Mouse (Mus musculus) lung, postnatal 4 days (tissue): ENCODE measurements around the gene Olfr373.
"Not testable (repeated sequence)": the region's sequence is repeated elsewhere in the genome, so short reads cannot be mapped to it uniquely, and the experiment has no call there.

ENCODE experiments used
- DNase-seq, 2 experiments: peaks; one replicate each; pipeline ENCODE4 v3.0.0; 2021

Olfr373 gene

DNA sequence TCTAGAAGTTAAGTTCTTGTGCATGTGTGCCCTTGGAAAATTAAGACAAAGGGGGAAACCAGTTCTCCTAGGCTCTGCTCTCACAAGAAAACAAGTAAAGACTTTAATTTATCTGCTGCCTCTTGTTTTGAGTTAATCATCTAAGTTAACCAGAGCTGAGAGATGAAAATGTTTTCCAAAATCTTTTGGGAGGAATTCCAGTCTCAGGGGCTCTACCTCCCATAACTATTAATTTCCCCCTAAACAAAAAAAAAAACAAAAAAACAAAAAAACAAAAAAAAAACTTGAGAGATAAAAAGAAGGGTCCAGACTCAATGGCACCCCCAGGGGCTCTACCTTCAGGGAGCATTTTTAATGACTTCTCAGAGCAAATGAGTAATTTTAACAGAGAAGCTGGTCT lies at the start of gene Olfr373:
Gene Olfr373 (plus strand): TSS at position 301 of the 400 bp plus-strand sequence.
- not testable (repeated sequence) for DNase-seq

DNA sequence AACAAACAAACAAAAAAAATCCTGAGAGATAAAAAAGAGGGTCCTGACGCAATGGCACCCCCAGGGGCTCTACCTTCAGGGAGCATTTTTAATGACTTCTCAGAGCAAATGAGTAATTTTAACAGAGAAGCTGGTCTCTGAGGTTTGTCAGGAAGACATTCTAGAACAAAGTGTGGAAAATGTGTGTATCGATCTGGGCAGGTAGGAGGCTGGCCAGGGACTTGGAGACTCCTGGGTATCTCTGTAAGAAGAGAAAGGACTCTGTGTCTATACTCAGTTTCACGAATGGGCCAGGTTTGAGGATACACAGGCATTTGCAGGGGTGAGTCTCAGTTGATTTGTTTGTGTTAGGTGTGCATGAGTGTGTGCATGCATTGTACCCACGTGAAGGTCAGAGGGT lies 42.1 kb upstream of the Olfr373 start, which contains the start of gene Olfr372:
Gene Olfr372 (plus strand): TSS at position 301 of the 400 bp plus-strand sequence.
- DNase-seq = not testable (repeated sequence)

DNA sequence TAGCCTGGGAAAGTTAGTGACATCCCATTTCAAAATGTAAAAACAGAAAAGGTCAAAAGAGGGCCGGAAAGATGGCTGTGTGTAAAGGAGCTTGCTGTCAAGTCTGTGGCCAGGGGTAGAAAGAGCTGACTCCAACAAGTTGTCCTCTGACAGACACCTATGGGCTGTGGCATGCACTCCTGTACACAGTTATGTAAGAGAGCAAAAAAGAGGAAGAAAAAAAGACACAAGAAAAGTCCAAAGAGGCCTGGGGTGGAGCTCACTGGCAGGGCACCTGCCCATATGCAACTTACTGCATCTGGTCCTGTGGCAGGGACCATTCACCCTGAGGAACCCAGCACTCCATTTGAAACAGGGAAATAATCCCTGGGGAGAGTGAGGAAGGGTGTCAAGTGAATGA lies 40.5 kb upstream of the Olfr373 start:
- no peak for DNase-seq

DNA sequence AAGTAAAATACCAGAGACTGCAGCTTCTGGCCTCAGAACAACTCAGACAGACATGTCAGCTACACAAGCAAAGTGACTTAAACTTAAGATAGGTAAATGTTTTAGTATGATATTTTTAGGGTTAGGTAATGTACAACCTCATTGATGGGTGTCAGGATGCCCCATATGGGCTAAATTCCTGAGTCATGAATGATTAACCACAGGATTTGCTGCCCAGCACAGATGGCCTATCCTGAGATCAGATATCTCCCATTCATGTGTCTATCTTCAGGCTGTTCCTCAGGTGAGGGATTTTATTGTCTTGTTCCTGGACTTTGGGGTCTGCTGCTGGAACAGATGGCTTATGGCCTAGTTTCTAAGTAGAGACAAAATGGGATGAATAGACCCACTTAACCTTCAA lies 28.3 kb upstream of the Olfr373 start:
- DNase-seq = not testable (repeated sequence)

DNA sequence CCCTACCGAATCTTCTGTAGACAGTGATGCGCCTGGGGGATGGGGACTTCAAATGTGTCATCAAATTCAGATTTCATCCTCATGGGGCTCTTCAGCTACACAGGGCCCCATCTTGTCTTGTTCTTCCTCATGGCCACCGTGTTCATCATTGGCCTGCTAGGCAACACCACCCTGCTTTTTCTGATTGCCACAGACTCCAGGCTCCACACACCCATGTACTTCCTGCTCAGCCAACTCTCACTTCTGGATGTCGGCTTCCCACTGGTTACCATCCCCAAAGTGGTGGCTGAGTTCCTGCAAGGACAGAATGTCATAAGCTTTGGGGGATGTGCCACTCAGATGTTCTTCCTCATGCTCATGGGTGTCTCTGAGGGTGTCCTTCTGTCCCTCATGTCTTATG lies 25.3 kb upstream of the Olfr373 start:
- DNase-seq = not testable (repeated sequence)

DNA sequence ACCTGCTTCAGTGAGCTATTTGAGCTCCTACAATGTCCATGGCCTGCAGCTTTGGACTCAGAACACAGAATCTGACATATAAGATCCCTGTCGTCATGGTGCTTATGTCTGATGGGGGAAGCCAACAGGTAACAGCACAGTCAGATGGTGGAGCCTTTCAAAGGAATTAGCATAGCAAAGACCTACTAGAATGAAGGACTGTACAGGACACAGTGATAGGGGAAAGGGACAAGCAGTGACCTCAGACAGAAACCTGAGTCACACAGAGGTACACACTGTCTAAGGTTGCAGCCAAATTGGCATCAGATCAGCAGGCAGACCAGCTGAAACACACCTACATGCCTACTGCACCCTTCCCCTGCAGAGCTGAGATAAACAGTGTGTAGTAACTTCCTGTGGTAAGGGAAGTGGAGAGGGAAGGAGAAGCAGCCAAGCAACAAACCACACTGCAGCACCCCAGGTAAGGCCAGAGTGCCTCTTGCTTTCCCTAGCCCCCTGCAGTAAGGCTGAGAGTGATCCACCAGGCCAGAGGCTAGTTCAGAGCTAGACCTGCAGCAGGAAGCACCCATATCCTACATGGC lies 16.1 kb upstream of the Olfr373 start:
- not testable (repeated sequence) for DNase-seq

DNA sequence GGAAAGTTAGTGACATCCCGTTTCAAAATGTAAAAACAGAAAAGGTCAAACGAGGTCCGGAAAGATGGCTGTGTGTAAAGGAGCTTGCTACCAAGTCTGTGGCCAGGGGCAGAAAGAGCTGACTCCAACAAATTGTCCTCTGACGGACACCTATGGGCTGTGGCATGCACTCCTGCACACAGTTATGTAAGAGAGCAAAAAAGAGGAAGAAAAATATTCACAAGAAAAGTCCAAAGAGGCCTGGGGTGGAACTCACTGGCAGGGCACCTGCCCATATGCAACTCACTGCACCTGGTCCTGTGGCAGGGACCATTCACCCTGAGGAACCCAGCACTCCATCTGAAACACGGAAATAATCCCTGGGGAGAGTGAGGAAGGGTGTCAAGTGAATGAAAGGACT lies 1.8 kb downstream of the Olfr373 start:
- no peak for DNase-seq

DNA sequence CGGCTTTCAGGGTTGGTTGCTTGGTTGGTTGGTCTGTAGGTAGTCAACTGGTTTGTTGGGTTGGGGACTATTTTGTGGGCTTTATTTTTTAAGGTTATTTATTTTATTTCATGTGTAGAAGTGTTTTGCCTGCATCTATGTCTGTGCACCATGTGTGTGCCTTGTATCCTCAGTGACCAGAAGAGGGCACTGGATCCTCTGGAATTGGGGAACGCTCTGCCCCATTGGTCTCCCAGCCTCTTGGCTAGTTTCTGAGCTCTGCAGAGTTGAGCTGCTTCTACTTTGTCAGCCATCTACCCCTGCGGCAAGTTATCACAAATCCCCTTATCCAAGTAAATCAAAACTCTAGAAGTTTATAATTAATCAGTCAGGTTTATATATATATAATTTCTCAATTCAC lies 4.6 kb downstream of the Olfr373 start:
- not testable (repeated sequence) for DNase-seq

DNA sequence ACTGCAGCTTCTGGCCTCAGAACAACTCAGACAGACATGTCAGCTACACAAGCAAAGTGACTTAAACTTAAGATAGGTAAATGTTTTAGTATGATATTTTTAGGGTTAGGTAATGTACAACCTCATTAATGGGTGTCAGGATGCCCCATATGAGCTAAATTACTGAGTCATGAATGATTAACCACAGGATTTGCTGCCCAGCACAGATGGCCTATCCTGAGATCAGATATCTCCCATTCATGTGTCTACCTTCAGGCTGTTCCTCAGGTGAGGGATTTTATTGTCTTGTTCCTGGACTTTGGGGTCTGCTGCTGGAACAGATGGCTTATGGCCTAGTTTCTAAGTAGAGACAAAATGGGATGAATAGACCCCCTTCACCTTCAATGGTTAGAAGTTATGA lies 13.7 kb downstream of the Olfr373 start:
- not testable (repeated sequence) for DNase-seq

DNA sequence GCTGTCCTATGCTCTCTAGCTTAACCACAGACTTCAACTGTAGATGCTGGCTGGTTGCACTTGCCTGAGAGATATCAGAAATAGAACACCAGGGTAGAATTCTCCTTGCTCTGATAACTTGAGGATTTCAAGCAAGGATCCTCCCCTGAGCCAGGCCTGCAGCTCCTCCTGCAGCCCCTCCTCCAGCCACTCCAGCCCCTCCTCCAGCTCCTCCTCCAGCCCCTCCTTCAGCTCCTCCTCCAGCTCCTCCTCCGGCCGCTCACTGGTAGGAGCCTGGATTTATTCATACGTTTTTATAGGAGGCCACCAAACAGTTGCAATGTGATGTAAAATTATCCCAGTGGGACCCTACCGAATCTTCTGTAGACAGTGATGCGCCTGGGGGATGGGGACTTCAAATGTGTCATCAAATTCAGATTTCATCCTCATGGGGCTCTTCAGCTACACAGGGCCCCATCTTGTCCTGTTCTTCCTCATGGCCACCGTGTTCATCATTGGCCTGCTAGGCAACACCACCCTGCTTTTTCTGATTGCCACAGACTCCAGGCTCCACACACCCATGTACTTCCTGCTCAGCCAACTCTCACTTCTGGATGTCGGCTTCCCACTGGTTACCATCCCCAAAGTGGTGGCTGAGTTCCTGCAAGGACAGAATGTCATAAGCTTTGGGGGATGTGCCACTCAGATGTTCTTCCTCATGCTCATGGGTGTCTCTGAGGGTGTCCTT lies 16.6 kb downstream of the Olfr373 start:
- DNase-seq = peak; percentile 60 to 68

DNA sequence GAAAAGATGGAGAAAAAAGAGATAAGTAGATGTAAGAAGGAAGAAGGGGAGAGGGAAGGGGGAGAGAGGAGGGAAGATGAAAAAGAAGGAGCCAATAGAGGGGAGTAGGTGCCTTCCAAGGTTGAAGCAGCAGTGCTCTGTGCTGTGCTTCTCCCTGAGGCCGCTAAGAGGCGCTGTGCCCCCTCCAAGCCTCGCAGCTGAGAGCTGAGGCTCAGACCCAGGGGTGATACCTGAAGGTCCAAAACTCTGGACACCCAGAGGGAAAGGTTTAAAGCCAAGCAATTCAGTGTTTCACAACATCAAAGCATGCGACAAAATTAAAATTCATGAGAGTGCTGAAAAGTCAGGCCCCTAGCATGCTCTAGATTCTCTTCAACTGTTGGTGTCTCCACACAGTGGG lies 22.2 kb downstream of the Olfr373 start:
- no peak for DNase-seq

DNA sequence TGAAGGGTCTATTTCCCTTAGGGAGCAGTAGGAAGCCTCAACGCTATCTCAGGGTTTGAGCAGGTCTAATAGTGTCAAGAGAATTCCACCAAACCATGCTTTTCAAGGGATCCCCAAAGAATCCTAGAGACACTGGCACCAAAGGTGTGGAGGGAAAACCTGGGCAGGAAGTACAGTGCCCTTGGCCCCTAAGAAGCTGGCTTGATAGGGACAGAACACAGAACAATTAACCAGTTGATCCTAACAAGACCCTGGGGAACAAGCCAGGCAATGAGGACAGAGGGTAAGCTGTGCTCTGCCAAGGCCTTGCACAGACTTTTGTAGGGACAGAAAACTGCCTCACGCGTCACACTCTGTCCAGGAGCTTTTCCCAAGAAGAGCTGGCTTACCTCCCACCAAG lies 23.8 kb downstream of the Olfr373 start, which contains the start of gene Olfr374:
Gene Olfr374 (plus strand): TSS at position 301 of the 400 bp plus-strand sequence.
- DNase-seq = no peak

DNA sequence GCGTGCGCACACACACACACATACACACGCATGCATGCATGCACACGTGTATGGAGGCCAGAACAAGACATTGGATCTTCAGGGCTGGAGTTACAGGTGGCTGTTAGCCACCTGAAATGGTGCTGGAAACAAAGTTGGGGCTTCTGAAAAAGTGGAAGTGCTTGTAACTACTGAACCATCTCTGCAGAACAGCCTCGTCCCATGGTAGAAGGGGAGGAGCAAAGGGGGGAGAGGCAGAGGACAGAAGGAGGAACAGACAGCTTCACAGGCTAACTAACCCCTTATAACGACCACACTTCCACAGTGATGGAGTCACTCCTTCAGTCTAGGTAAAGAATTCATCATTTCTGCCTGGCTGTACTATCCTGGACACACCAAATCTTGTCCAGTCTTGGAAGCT lies 27.9 kb downstream of the Olfr373 start:
- DNase-seq = no peak

DNA sequence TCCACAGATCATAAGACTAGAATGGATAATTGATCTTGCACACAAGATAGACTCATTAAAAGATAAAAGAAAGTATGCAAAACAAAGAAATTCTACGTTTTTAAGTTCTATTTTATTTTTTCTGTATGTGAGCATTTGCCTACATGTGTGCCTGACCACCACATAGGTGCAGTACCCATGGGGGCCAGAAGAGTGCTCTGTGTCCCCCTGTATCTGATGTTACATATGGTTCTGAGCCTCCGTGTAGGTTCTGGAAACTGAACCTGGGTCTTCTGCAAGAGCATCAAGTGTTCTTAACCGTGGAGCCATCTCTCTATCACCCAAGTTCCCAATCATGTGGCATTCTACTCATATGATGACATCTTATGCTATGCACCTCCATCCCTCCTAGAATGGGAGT lies 29.5 kb downstream of the Olfr373 start:
- DNase-seq = no peak

DNA sequence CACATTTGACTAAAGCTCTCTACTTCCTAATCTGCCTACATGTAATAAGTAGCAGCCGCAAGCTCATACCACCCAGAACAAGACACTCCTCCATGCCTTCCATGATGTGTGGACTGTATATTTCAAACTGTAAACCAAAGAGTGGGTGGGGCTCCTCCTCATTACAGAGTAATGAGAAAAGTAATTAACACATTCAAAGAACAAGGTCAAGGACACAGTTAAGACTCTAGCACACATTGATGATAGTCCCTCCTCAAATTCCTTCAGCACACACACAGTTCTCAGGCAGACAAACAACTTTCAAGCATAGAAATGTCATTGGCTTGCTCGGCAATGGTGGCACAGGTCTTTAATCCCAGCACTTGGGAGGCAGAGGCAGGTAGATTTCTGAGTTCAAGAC lies 32.2 kb downstream of the Olfr373 start:
- no peak for DNase-seq

DNA sequence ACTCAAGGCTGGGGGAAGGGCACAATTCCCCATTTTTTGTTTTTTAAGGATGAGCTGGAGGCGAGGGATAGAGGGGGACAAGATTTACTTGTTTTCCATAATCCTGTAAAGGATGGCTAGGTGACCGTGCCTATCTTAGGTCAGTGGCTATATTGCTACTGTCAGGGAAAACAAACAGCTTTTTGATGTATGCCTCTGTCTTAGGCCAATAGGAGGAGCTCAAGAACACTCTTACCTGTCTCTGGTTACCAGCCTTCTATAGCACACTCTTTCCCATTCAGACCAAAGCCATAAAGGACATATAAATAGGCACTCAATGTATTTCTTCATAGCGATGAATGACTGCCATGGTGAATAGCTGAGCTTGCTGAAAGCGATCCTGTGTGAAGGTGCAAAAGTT lies 35.6 kb downstream of the Olfr373 start:
- no peak for DNase-seq

DNA sequence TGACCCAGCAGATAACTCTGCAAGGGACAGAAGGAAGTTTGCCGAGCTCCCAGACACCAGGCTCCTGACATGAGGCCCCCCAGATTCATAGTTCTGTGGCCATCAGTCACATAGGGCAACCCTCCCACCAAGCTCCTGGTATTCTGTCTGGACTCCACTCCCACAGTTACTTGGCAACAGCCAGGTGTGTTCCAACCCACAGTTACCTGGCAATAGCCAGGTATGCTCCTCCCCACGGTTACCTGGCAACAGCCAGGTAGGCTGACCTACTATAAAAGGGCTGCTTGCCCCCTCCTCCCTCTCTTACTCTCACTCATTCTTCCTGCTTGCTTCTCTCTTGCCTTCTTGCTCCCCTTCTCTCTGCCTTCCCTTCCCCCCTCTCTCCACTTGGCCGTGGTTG lies 38.5 kb downstream of the Olfr373 start:
- not testable (repeated sequence) for DNase-seq

DNA sequence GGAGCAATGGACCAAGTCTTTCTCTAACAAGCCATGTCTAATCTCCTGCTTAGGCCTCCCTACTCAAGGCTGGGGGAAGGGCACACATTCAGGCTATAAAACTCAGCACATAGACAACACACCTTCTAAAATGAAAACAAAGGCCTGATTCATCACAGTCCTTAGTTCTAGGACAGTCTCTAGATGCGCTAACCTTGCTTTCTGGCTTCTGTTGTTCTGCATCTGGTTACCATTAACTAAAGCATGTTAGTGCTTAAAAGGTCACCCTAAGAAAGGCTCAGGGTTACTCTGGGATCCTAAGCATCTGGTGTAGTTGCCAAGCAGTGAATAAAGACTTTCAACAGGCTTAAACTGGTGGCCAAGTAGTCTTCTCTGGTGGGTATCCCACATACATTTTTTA lies 39.0 kb downstream of the Olfr373 start:
- DNase-seq = no peak

DNA sequence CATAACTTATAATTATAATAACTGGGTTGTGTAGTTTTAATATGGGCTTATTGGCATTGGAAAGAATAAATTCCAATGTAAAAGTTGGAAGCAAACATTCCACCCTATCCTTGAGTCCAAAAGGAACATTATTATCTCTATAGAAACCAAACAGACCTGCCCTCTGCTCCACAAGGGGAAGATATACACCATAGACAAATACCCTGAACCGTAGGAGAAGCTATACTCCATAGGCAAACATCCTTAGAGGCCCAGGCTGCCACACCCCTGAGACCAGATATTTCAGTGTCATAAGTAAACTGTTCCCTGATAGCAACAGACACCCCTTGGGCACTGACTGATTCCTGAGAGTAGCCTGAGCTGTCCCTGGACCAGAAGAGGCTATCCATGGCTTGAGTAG lies 44.9 kb downstream of the Olfr373 start:
- no peak for DNase-seq

DNA sequence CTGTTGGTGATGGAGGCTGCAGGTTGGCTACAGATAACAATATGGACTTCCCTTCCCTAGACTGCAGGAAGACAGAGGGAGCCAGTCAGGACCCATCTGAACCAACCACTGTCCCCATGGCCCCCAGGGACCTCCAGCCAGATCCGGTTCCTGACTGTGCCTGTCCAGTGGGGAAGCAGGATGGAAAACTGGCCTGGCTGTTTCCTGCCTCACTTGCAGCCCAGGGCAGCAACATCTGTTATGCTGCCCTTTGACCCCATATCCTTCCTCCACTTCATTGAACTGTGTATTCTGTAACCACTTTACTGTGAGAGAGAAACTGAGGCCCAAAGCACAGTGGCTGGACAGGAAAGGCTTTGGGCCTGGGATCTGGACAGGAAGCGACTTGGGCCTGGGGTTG lies 48.3 kb downstream of the Olfr373 start:
- DNase-seq = peak; percentile 35 to 64

DNA sequence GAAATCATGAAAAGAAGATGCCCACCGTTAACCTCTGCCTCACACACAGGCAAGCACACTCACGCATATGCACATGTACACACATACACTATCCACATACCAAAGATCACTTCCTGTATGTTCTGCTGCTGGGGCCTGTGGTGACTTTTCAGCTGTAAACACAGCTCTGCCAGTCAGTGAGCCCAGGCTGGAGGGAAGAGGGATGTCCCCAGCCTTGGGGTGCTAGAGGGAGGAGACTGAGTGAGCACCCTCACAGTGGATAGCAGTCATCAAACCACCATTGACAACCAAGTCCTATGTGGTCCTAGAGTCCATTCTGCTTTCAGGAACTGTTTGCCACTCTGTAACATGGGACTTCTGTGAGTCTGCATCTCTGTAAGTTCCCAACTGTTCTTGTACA lies 48.9 kb downstream of the Olfr373 start:
- no peak for DNase-seq

DNA sequence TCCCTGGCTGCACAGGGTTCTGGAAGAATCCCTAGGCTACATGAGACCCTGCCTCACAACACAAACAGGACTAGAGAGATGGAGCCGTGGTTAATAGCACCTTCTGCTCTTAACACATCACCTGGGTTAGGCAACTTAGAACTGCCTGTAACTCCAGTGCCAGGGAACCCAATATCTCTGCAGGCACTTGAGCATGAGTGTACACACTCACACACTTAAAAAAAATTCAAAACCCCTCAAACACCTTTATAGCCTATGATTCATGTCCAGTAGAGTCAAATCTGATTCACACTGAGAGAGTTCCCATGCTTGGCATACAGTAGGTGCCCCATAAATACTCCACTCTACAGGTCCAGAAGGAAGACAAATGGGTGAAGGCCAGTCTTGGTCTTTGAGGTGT lies 49.4 kb downstream of the Olfr373 start:
- no peak for DNase-seq

DNA sequence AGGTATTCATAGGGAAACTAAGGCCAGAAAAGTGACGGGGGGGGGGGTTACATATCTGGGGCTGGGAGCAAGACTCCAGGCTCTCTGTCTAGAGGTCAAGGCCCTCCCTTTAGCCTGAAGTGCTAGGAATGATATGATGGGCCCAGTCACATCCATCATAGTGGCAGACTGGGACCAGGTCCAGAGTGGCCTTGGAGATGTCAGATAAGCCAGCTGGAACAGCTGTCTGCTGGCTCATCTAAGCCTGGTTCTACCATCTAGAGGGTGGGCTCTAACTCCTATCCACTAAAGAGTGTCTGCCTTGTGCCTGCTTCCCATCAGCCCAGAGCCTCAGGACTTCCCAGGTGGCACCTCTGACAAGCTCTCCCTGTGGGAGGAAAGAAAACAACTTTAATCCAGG lies 49.9 kb downstream of the Olfr373 start:
- DNase-seq = peak; percentile 41 to 70

DNA sequence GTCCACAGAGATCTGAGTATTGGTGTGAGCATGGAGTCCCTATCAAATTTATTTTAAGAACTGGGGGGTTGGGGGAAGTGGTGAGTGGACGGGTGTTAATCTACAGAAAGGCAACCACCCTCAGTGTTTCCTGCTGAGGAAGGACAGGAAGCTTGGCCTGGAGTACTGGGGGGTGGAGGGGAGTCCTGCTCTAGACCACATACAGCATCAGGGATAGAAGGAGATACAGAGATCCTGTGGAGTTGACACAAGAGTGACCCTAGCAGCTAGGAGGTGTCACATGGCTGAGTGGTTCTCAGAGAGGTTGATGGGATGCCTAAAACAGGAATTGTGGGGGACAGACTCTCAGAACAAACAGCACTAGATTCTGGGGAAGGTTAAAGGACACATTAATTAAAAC lies 50.5 kb downstream of the Olfr373 start:
- DNase-seq = no peak
